Mouse (Mus musculus) small intestine, adult 2 months (tissue): Measurements from ENCODE around the gene Smarca5. TPM values are rescaled to one million over a fixed set of nuclear protein-coding genes. Genes with fewer than 3 reads are reported as not detected.
"Not testable (repeated sequence)": the region's sequence is repeated elsewhere in the genome, so short reads cannot be mapped to it uniquely, and the experiment has no call there.

ENCODE experiments used
- H3K27ac ChIP-seq: fragments of 200-500 bp; 2 replicates; pipeline ENCODE4 v1.5.1; 2012; ENCODE audit warnings: low read depth, low read length, control low read depth, inconsistent platforms; ENCODE audit not compliant: insufficient read depth
- H3K27me3 ChIP-seq: fragments of 200-500 bp; 2 replicates; pipeline ENCODE4 v1.6.1; 2012; ENCODE audit warnings: mild to moderate bottlenecking, moderate library complexity, low read length, inconsistent platforms; ENCODE audit not compliant: control insufficient read depth, insufficient read depth
- H3K36me3 ChIP-seq: fragments of 200-500 bp; 2 replicates; pipeline ENCODE4 v1.6.1; 2012; ENCODE audit warnings: mild to moderate bottlenecking, low read length, control low read depth, inconsistent platforms; ENCODE audit not compliant: control insufficient read depth, insufficient read depth
- H3K4me1 ChIP-seq: fragments of 200-500 bp; 2 replicates; pipeline ENCODE4 v1.6.1; 2012; ENCODE audit warnings: low read length, inconsistent platforms, mixed read lengths; ENCODE audit not compliant: control insufficient read depth, insufficient read depth, insufficient read length
- H3K4me3 ChIP-seq: fragments of 200-500 bp; 2 replicates; pipeline ENCODE4 v1.5.1; 2012; ENCODE audit warnings: low read depth, mild to moderate bottlenecking, control low read depth, inconsistent platforms, low read length, moderate library complexity
- CTCF ChIP-seq: fragments of 200-500 bp; IDR thresholded peaks from 2 replicates; pipeline ENCODE4 v1.5.1; 2012; ENCODE audit warnings: low read depth, mild to moderate bottlenecking, control low read depth, inconsistent platforms, low read length, moderate library complexity, mixed read lengths; ENCODE audit not compliant: insufficient replicate concordance, insufficient read length; ENCODE audit errors: extremely low read depth
- POLR2A ChIP-seq: fragments of 200-500 bp; IDR thresholded peaks from 2 replicates; pipeline ENCODE4 v1.6.1; 2012; ENCODE audit warnings: low read depth, mild to moderate bottlenecking, control low read depth, inconsistent platforms, low read length, moderate library complexity
- WGBS: fragments of 180-500 bp; shearing (Covaris S2); methylation state at CpG from one replicate; pipeline ENCODE4 v1.1.7; 2018; 5-methylcytosine and 5-hydroxymethylcytosine counted together
- polyA plus RNA-seq: library from polyadenylated mRNA; depleted of rRNA; stranded (reverse); fragments of >200 nt; gene quantifications from 2 replicates; pipeline ENCODE4 v1.2.3, GENCODE M21; 2012; rRNA removed

Smarca5 gene
- 2.6 and 7.0 TPM in 2 replicates for polyA plus RNA-seq

- 3% methylated on average over 90 of the region's 91 CpGs for WGBS
- peak within 1 kb of the TSS; percentile 93 for H3K4me3 ChIP-seq
- H3K27me3 ChIP-seq, H3K36me3 ChIP-seq, H3K4me1 ChIP-seq: not testable (repeated sequence)
- H3K27ac ChIP-seq = peak within 1 kb of the TSS; percentile 98
- TF ChIP-seq POLR2A = 0 out of 2 replicates have a peak, but pooled peaks have one; percentile 30
Observed at GRCm38 (mm10) chr8:80739155-80739924, at the start of gene Smarca5. Gene Smarca5, minus strand, starts transcription at chr8:80739497.

GRCm38 (mm10) chr8:80784559-80784958, 45.3 kb upstream of the Smarca5 start:
- Histone ChIP-seq H3K27ac (no peak overlapping the region), H3K4me3 (no peak overlapping the region), H3K36me3 (peaks cover 33% of the 10 kb centered on the region), H3K27me3 (no peaks in the 10 kb centered on the region), H3K4me1 (peaks cover 6% of the 10 kb centered on the region; the same call in 1 of the 2 replicates)
- WGBS = 91% methylated on average over 9 of the region's 9 CpGs
- no peak for TF ChIP-seq POLR2A
- no peak for TF ChIP-seq CTCF

- H3K36me3 ChIP-seq = peaks cover 26% of the 10 kb centered on the region
- H3K27ac ChIP-seq = no peak overlapping the region
- H3K4me3 ChIP-seq = no peak overlapping the region
- WGBS = 87% methylated on average over 4 of the region's 4 CpGs
- H3K27me3 ChIP-seq = no peaks in the 10 kb centered on the region
- H3K4me1 ChIP-seq = peaks cover 13% of the 10 kb centered on the region; the same call in 1 of the 2 replicates
- TF ChIP-seq CTCF (no peak), POLR2A (no peak)
Observed at GRCm38 (mm10) chr8:80783271-80783670, 44.0 kb upstream of the Smarca5 start.

- H3K4me3 ChIP-seq = no peak overlapping the region
- H3K36me3 ChIP-seq = peaks cover 28% of the 10 kb centered on the region
- H3K4me1 ChIP-seq = peaks cover 20% of the 10 kb centered on the region
- H3K27ac ChIP-seq = peak overlapping the region; percentile 21
- no peak for TF ChIP-seq POLR2A
- no peak for TF ChIP-seq CTCF
- H3K27me3 ChIP-seq = no peaks in the 10 kb centered on the region
- WGBS = 20% methylated on average over 10 of the region's 10 CpGs
Observed at GRCm38 (mm10) chr8:80781338-80781737, 42.0 kb upstream of the Smarca5 start.

- Histone ChIP-seq H3K4me1 (peaks cover 21% of the 10 kb centered on the region), H3K4me3 (no peak overlapping the region), H3K36me3 (peaks cover 25% of the 10 kb centered on the region), H3K27me3 (no peaks in the 10 kb centered on the region), H3K27ac (no peak overlapping the region; the same call in 1 of the 2 replicates)
- TF ChIP-seq POLR2A (no peak), CTCF (no peak)
- 45% methylated on average over 4 of the region's 4 CpGs for WGBS
Observed at GRCm38 (mm10) chr8:80780271-80780670, 41.0 kb upstream of the Smarca5 start.

GRCm38 (mm10) chr8:80776436-80776835, 37.1 kb upstream of the Smarca5 start:
- H3K36me3 ChIP-seq = peaks cover 23% of the 10 kb centered on the region
- no peak overlapping the region for H3K4me3 ChIP-seq
- no peak overlapping the region for H3K27ac ChIP-seq
- H3K4me1 ChIP-seq = peaks cover 24% of the 10 kb centered on the region
- TF ChIP-seq POLR2A (no peak), CTCF (no peak)
- 81% methylated on average over 8 of the region's 8 CpGs for WGBS
- H3K27me3 ChIP-seq = no peaks in the 10 kb centered on the region

GRCm38 (mm10) chr8:80772732-80773460, 33.6 kb upstream of the Smarca5 start:
- Histone ChIP-seq H3K4me3 (no peak overlapping the region), H3K36me3 (peaks cover 32% of the 10 kb centered on the region), H3K27ac (peak overlapping the region; percentile 83), H3K4me1 (peaks cover 10% of the 10 kb centered on the region), H3K27me3 (no peaks in the 10 kb centered on the region)
- TF ChIP-seq POLR2A (no peak), CTCF (peak; percentile 39; the same call in 1 of the 2 replicates)
- WGBS = 38% methylated on average over 4 of the region's 4 CpGs
